Mouse (Mus musculus): Measurements from ENCODE around the gene Atp8b4.

Atp8b4 gene

DNA sequence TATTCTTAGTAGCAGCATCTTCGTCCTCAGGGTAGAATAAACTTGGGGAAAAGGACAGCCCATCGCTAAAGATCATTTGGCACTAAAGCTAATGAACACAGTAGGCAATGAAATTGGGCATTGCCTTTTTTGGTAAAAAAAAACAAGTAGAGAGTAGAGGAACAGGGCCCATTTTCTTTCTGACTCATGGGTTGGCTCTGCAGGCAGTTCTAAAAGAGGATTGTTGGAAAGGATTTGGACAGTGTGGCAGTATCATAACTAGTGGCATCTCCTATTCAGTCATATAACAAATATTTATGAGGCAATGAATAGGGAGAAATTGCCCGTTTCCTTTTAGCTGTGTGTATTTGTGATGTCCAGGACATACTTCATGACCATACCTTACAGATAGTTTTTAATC, 217.4 kb downstream of the Atp8b4 start:
- peak; percentile 13 for DNase-seq

DNA sequence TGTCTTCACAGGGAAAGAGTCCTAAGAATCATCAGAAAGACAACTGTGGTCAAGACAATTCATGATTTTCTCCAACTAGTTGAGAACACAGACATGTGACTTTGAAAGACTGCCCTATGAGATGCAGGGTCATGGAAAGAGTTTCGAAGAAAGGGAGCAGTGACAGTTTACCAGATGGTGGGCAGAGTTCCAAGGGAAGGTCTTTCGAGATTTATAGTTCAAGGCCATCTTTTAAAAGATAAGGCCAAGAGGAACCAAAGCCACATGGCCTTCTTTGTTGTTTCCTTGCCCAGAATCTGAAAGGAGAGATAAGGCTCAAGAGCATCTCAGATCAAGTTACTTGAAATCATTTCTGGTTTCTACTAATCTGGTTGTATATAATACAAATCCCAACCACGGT, 225.0 kb downstream of the Atp8b4 start:
- DNase-seq: no peak

DNA sequence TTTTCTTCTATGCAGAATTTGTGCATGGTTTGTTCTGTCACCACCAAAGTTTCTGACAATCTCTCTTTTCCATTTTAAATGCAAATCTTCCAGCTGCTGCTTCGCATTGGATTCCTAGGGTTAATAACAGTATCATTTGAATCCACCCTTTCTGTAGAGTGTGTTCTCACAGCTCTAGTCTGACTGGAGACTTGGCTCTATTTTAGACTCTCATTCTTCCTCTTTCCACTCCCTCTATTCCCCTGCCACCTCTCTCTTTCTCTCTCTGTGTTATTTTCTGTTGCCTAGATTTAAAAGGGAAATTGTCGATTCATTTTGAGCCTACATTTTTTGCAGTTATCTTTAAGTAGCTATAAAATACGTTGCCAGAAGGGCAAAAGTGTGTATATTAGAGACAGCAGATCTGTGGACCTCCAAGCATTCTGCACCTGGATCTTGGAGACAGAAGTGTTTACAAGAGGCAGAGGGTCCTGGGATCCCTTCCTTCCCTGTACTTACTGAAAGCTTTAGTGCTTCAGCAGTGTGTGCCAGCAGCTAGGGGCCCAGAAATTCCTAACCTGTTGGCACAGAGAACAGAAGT, 225.6 kb downstream of the Atp8b4 start:
- DNase-seq: no peak

DNA sequence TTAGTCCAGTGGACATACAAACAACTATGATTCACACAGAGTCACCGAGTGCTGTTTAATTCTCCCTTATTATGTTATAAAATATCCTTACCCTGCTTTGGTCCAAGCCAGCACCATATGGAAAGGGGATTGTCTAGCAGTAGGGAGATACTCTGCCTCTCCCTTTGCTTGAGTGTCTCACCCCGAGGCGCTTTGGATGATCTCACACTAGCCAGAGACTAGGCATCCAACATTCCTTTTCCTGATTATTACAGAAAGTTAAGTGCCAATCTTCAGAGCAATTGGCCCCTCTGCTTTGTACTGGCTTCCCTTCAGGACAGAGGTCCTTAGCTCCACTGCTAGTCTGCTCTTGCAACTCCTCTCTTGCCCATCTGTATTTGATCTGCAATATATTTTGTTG, 226.2 kb downstream of the Atp8b4 start:
- no peak for DNase-seq
